Mouse (Mus musculus): Measurements from ENCODE around the gene Mptx2.
"Not testable (repeated sequence)": the region's sequence is repeated elsewhere in the genome, so short reads cannot be mapped to it uniquely, and the experiment has no call there.

Gene Mptx2

GRCm38 (mm10) chr1:173277677-173278076 lies at the start of gene Mptx2:
Mptx2 (minus strand) TSS chr1:173277777.
- no peak for DNase-seq (ENCODE audit: low spot score in 2 of 2)

GRCm38 (mm10) chr1:173326552-173326951 lies 49.0 kb upstream of the Mptx2 start:
- DNase-seq (ENCODE audit: low spot score in 2 of 2) = no peak

- DNase-seq (ENCODE audit: low spot score in 2 of 2) = no peak
These were observed 47.8 kb upstream of the Mptx2 start for GRCm38 (mm10) chr1:173325395-173325794.

GRCm38 (mm10) chr1:173324961-173325360 lies 47.4 kb upstream of the Mptx2 start:
- no peak for DNase-seq (ENCODE audit: low spot score in 2 of 2)

- DNase-seq (ENCODE audit: low spot score in 2 of 2) = no peak
These were observed 46.4 kb upstream of the Mptx2 start for GRCm38 (mm10) chr1:173323839-173324585.

GRCm38 (mm10) chr1:173322249-173322627 lies 44.7 kb upstream of the Mptx2 start:
- no peak for DNase-seq (ENCODE audit: low spot score in 2 of 2)

GRCm38 (mm10) chr1:173321593-173322248 lies 44.1 kb upstream of the Mptx2 start:
- no peak for DNase-seq (ENCODE audit: low spot score in 2 of 2)

- no peak for DNase-seq (ENCODE audit: low spot score in 2 of 2)
These were observed 40.4 kb upstream of the Mptx2 start for GRCm38 (mm10) chr1:173317925-173318477.

- DNase-seq (ENCODE audit: low spot score in 2 of 2) = no peak
These were observed 38.1 kb upstream of the Mptx2 start for GRCm38 (mm10) chr1:173315725-173316124.

GRCm38 (mm10) chr1:173313535-173314050 lies 36.0 kb upstream of the Mptx2 start:
- not testable (repeated sequence) for DNase-seq (ENCODE audit: low spot score in 2 of 2)

GRCm38 (mm10) chr1:173302795-173303194 lies 25.2 kb upstream of the Mptx2 start:
- not testable (repeated sequence) for DNase-seq (ENCODE audit: low spot score in 2 of 2)

- no peak for DNase-seq (ENCODE audit: low spot score in 2 of 2)
These were observed 11.9 kb downstream of the Mptx2 start, which contains the start of gene Olfr418 for GRCm38 (mm10) chr1:173265701-173266100. Olfr418 (plus strand) TSS chr1:173266001.

- DNase-seq (ENCODE audit: low spot score in 2 of 2) = no peak
These were observed 27.7 kb downstream of the Mptx2 start for GRCm38 (mm10) chr1:173249888-173250287.

GRCm38 (mm10) chr1:173237004-173237403 lies 40.6 kb downstream of the Mptx2 start:
- not testable (repeated sequence) for DNase-seq (ENCODE audit: low spot score in 2 of 2)

GRCm38 (mm10) chr1:173227081-173227480 lies 50.5 kb downstream of the Mptx2 start, which contains the start of gene Fcer1a:
Fcer1a (minus strand) TSS chr1:173227214.
- no peak for DNase-seq (ENCODE audit: low spot score in 2 of 2)
